Mouse (Mus musculus) midbrain, embryonic 14.5 days (tissue): Measurements from ENCODE around the gene Hs1bp3. TPM values are rescaled to one million over a fixed set of nuclear protein-coding genes. Genes with fewer than 3 reads are reported as not detected.

Source experiments
- ATAC-seq: fragments of 200-750 bp; cut with Nextera tagmentation; 2 replicates; pipeline ENCODE4 v1.8.0; 2017; ENCODE audit warnings: moderate number of reproducible peaks, moderate library complexity; ENCODE audit not compliant: low FRiP score, low TSS enrichment
- DNase-seq: peaks from one replicate; pipeline ENCODE4 v3.0.0-alpha.2; 2015
- H3K27ac ChIP-seq: fragments of 300-500 bp; sonication (generic); replicated peaks from 2 replicates; pipeline ENCODE4 v1.5.1; 2014; ENCODE audit warnings: mild to moderate bottlenecking, low read depth, low read length, moderate library complexity
- H3K27me3 ChIP-seq: fragments of 300-500 bp; sonication (generic); 2 replicates; pipeline ENCODE4 v1.6.1; 2014; ENCODE audit warnings: low read length, control low read depth, mixed read lengths; ENCODE audit not compliant: control insufficient read depth, insufficient read depth
- H3K36me3 ChIP-seq: fragments of 300-500 bp; sonication (generic); 2 replicates; pipeline ENCODE4 v1.6.1; 2014; ENCODE audit warnings: low read length, control low read depth; ENCODE audit not compliant: control insufficient read depth, insufficient read depth
- H3K4me1 ChIP-seq: fragments of 300-500 bp; sonication (generic); 2 replicates; pipeline ENCODE4 v1.6.1; 2014; ENCODE audit warnings: mild to moderate bottlenecking, antibody characterized with exemption, low read length, control low read depth; ENCODE audit not compliant: control insufficient read depth, insufficient read depth
- H3K4me2 ChIP-seq: fragments of 300-500 bp; sonication (generic); 2 replicates; pipeline ENCODE4 v1.6.1; 2014; ENCODE audit warnings: mild to moderate bottlenecking, low read length, moderate library complexity
- H3K4me3 ChIP-seq: fragments of 300-500 bp; sonication (generic); replicated peaks from 2 replicates; pipeline ENCODE4 v1.5.1; 2014; ENCODE audit warnings: low read depth, low read length
- H3K9ac ChIP-seq: fragments of 300-500 bp; sonication (generic); replicated peaks from 2 replicates; pipeline ENCODE4 v1.6.1; 2014; ENCODE audit warnings: mild to moderate bottlenecking, low read length, moderate library complexity
- H3K9me3 ChIP-seq: fragments of 300-500 bp; sonication (generic); 2 replicates; pipeline ENCODE4 v1.6.1; 2016; ENCODE audit warnings: low read length, control low read depth, mixed read lengths; ENCODE audit not compliant: control insufficient read depth
- WGBS: fragments of 180-500 bp; shearing (Covaris S2); extraction: QIAGEN DNeasy Blood & Tissue Kit; methylation state at CpG from one replicate; pipeline ENCODE4 v1.1.7; 2014; 5-methylcytosine and 5-hydroxymethylcytosine counted together
- polyA plus RNA-seq: library from polyadenylated mRNA; unstranded; fragments of >200 nt; fragmentation: Nextera tagmentation; extraction: Ambion mirVana; gene quantifications from 2 replicates; pipeline ENCODE4 v1.2.1, GENCODE M21; 2014

Hs1bp3 gene
- polyA plus RNA-seq, 1 experiment from 2014 or later = 6.7 TPM

DNA sequence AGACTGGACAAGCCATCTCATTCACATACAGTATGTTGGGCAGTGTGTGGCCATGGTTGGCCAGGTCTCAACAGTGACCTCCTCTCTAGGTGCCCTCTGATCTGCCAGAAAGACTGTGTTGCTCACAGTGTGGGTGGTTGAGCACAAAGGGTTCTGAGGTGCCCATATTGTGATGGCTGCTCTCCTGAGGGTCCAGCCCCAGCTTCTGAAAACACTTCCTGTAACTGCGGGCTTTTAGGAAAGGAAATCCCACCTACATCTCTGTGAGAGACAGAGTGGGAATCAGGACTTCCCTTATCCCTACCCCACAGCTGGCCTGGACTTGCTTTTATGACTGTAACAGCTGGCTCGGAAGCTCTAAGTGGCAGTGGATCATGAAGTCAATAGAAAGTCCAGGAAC, 68.7 kb downstream of the Hs1bp3 start:
- WGBS = 98% methylated on average over 2 of the region's 2 CpGs
- no peaks in the 10 kb centered on the region for H3K27me3 ChIP-seq
- no peak for ATAC-seq
- H3K9me3 ChIP-seq = no peaks in the 10 kb centered on the region
- no peaks in the 10 kb centered on the region for H3K4me1 ChIP-seq
- H3K4me3 ChIP-seq = no peak overlapping the region
- no peak for DNase-seq
- no peak overlapping the region for H3K9ac ChIP-seq
- H3K36me3 ChIP-seq = no peaks in the 10 kb centered on the region
- H3K4me2 ChIP-seq = no peak overlapping the region
- H3K27ac ChIP-seq = no peak overlapping the region

DNA sequence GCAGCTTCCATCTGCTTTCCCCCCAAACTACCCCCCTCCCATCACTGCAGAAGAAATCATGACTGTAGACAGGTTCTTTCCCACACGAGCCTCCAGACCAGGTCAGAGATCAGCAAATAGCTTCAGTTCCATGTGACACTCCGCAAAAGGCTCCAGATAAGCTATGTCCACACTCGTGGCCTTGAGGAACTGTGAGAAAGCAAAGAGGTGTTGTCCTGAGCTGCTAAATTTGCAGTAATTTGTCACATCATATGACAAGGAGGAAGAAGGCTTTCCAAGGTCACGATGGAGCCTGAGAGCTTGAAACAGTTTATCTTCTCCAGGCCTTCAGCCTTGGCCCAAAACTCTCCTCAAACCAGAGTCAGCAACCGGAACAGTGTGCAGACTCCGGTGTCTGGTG, 70.6 kb downstream of the Hs1bp3 start:
- no peaks in the 10 kb centered on the region for H3K4me1 ChIP-seq
- no peak overlapping the region for H3K4me2 ChIP-seq
- ATAC-seq (no peak), DNase-seq (no peak)
- H3K9ac ChIP-seq = no peak overlapping the region
- WGBS = 91% methylated on average over 6 of the region's 6 CpGs
- H3K36me3 ChIP-seq = no peaks in the 10 kb centered on the region
- no peak overlapping the region for H3K4me3 ChIP-seq
- H3K9me3 ChIP-seq = no peaks in the 10 kb centered on the region
- no peak overlapping the region for H3K27ac ChIP-seq
- H3K27me3 ChIP-seq = no peaks in the 10 kb centered on the region

DNA sequence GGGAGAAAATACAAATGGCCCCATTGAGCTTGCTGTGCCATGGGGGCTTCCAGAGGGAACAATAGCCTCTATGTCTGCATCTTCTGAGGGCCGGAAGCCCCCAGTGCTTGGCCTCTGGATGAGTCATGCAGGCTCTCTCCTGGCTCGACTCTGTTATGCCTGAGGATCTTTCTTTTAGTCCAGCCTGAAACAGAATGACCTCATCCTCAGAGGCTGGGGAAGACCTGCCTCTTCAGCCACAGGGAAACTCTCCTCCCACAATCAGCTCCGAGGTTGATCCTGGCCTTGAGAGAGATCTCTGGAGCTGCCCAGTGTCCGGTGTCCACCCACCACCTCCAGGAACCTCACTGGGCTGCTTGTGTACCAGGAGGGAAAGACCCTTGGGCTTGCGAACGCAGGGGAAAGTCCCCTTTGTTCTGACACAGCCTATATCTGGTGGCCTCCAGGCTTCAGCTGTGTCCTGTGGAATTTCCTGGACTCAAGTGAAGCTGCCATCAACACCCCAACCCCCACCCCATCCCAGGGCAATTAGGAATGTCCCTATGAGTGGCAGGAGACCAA, 73.3 kb downstream of the Hs1bp3 start:
- no peak overlapping the region for H3K27ac ChIP-seq
- no peak for ATAC-seq
- H3K4me2 ChIP-seq = no peak overlapping the region
- no peak overlapping the region for H3K4me3 ChIP-seq
- 70% methylated on average over 6 of the region's 6 CpGs for WGBS
- H3K9me3 ChIP-seq = no peaks in the 10 kb centered on the region
- H3K4me1 ChIP-seq = no peaks in the 10 kb centered on the region
- DNase-seq = no peak
- H3K27me3 ChIP-seq = no peaks in the 10 kb centered on the region
- no peaks in the 10 kb centered on the region for H3K36me3 ChIP-seq
- no peak overlapping the region for H3K9ac ChIP-seq

DNA sequence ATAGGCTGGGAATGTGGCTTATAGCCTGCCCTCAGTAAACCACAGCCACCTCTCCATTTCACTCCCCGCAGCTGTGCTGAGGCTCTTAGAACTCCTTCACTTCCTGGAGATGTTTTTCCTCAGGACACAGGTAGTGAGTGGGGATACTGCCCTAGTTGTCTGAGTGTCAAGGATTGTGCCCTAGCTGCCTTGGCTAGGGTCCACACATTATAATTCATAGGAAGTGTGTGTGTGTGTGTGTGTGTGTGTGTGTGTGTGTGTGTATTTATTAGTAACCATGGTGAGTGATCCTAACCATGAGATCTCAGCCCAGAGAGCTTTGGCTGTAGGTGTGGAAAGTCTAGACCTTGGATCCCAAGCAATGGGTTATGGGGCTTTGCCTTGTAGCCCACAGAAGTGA, 74.0 kb downstream of the Hs1bp3 start:
- Histone ChIP-seq H3K27ac (no peak overlapping the region), H3K9ac (no peak overlapping the region), H3K4me3 (no peak overlapping the region), H3K4me2 (no peak overlapping the region), H3K27me3 (no peaks in the 10 kb centered on the region), H3K9me3 (no peaks in the 10 kb centered on the region), H3K4me1 (no peaks in the 10 kb centered on the region), H3K36me3 (no peaks in the 10 kb centered on the region)
- ATAC-seq (no peak), DNase-seq (no peak)
- WGBS = 92% methylated on average over 1 of the region's 1 CpGs

DNA sequence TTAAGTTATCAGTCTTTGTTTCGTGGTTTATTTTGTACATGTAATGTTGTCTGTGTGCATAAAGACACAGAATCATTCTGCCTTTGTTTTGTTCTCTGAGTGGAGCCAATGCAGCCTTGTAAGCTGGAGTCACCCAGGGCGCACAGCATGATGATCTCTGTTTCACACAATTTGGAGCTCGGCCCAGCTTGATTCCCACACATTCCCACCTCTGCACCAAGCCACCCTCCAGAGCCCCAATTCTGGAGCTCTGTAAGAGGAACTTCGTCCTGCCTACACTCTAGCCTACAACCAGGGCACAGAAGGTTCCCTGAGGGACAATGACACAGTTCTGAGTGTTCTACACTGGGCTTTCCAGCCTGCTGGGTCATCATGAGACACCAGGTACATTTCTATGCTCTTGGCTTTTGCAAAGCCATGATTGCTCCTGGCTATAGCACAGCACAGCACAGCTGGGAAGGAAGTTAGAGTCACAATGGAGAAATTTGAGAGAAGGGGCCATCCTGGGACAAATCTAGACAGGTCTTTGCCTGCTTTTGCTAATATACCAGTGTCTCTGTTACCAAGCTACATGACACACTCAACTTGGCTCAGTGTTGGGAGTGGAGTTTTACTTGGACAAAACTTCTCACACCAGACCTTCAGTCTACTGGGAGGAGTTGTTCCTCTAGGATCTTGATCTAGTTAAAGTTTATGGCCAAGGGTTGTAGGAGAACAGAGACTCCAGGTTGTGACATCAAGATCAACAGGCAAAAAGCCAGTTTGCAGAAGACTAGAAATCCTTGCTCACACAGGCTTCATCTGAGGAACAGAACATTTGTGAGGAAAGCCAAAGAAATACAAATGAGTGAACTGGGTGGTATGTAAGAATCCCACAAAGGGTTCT, 75.5 kb downstream of the Hs1bp3 start:
- no peak overlapping the region for H3K4me3 ChIP-seq
- H3K27me3 ChIP-seq = no peaks in the 10 kb centered on the region
- 81% methylated on average over 4 of the region's 4 CpGs for WGBS
- H3K9me3 ChIP-seq = no peaks in the 10 kb centered on the region
- H3K27ac ChIP-seq = no peak overlapping the region
- ATAC-seq (no peak), DNase-seq (no peak)
- no peaks in the 10 kb centered on the region for H3K36me3 ChIP-seq
- no peak overlapping the region for H3K4me2 ChIP-seq
- H3K4me1 ChIP-seq = no peaks in the 10 kb centered on the region
- H3K9ac ChIP-seq = no peak overlapping the region

DNA sequence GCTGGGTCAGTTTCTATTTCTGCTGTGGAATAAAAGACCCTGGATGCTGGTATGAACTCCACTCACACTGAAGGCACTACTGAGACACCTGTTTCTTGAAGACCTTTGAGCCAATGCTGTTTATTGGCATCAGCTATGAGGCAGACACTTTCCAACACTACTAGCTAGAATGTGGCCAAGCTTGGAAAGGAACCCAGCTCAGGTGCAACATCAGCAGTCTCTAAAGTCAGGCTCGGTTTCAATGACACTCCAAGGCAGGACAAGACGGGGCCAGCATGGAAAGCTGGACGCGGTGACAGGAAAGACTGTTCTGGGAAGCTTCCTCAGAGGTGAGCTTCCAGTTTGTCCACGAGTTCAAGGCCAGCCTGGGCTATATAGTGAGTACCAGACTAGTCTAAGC, 80.0 kb downstream of the Hs1bp3 start:
- ATAC-seq (no peak), DNase-seq (no peak)
- 87% methylated on average over 5 of the region's 5 CpGs for WGBS
- no peak overlapping the region for H3K4me2 ChIP-seq
- H3K4me3 ChIP-seq = no peak overlapping the region
- H3K9me3 ChIP-seq = no peaks in the 10 kb centered on the region
- H3K36me3 ChIP-seq = no peaks in the 10 kb centered on the region
- no peak overlapping the region for H3K27ac ChIP-seq
- no peak overlapping the region for H3K9ac ChIP-seq
- H3K27me3 ChIP-seq = no peaks in the 10 kb centered on the region
- H3K4me1 ChIP-seq = no peaks in the 10 kb centered on the region

Other genes with a start within 250 kb of the Hs1bp3 start
- gene Ldah, start 105.3 kb upstream of the Hs1bp3 start, polyA plus RNA-seq = 65.7 and 70.4 TPM in 2 replicates
- gene Gdf7, start 11.5 kb upstream of the Hs1bp3 start, polyA plus RNA-seq = 0.25 TPM in 1 of 2 replicates, not detected in the other
- 111 and 116 TPM in 2 replicates for gene Rhob, start 186.6 kb downstream of the Hs1bp3 start, polyA plus RNA-seq